32 mouse cellular contexts compared by ENCODE assay signal in the genomic region with DNA sequence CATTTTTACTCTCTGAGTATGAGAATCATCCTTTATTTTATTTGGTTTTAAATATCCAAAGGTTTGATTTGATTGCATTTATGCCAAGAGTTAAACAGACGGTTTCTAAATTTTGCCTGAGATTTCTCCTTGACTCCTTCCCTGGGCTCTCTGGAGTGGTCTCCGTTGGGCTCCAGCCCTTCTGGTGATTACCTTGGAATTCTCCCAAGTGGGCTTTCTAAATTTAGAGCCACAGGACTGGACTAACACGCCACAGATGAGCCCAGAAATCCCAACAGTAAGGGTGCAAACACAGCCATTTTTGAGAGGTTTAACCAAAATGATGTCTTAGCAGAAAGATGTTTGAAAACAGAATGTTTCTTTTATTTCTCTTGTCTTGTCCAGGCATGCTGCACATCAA. TPM values are rescaled to one million over a fixed set of nuclear protein-coding genes. Genes with fewer than 3 reads are reported as not detected.
DNase-seq lines count a peak whose midpoint lies in the region; ATAC-seq and TF ChIP-seq lines count a peak whose summit lies in the region.
"Had no signal": no experiment of that assay in that cellular context is flagged by ENCODE, and none has a peak within 500 bp of the region (broad histone marks: within the 10 kb centered on the region; RNA-seq: fewer than 3 reads in every experiment).

No protein-coding gene starts in this region.

- H3K4me3 ChIP-seq in hindbrain, postnatal 0 days (ENCODE audit: low read length): no peak overlapping the region
- H3K4me3 ChIP-seq in hindbrain, embryonic 11.5 days (ENCODE audit: low read depth, low read length): no peak overlapping the region
- H3K4me3 ChIP-seq in heart, embryonic 14.5 days (ENCODE audit: control insufficient read depth in 1 of 2, insufficient read depth in 1 of 2, low read depth in 1 of 2, low read length in 2 of 2): no peak overlapping the region
- no peak overlapping the region for H3K4me3 ChIP-seq in thymus, adult 2 months (ENCODE audit: control insufficient read depth, insufficient read depth, low read length)
- no peak overlapping the region for H3K4me3 ChIP-seq in neural tube, embryonic 15.5 days (replicated peaks)
- H3K4me3 ChIP-seq: embryonic facial prominence, embryonic 13.5 days; erythroblast, embryonic 14.5 days; gastrocnemius, adult 2 months; kidney, embryonic 15.5 days; limb, embryonic 15.5 days; liver, embryonic 13.5 days; stomach, embryonic 15.5 days had no signal

- H3K9me3 ChIP-seq in hindbrain, postnatal 0 days (ENCODE audit: low read length): no peaks in the 10 kb centered on the region
- H3K9me3 ChIP-seq in hindbrain, embryonic 11.5 days (ENCODE audit: control insufficient read depth, low read length): no peaks in the 10 kb centered on the region
- no peaks in the 10 kb centered on the region for H3K9me3 ChIP-seq in heart, embryonic 14.5 days (ENCODE audit: control insufficient read depth, low read length)
- H3K9me3 ChIP-seq in neural tube, embryonic 15.5 days (replicated peaks): no peaks in the 10 kb centered on the region
- H3K9me3 ChIP-seq: embryonic facial prominence, embryonic 13.5 days; kidney, embryonic 15.5 days; limb, embryonic 15.5 days; liver, embryonic 13.5 days; stomach, embryonic 15.5 days had no signal

- no peak for TF ChIP-seq CTCF in hindbrain, postnatal 0 days (IDR thresholded peaks at IDR 0.05; ENCODE audit: low read depth)
- TF ChIP-seq CTCF in thymus, adult 2 months (IDR thresholded peaks at IDR 0.05; ENCODE audit: borderline replicate concordance, control insufficient read depth, extremely low read depth, insufficient read depth, low read length, poor library complexity): no peak

- no peaks in the 10 kb centered on the region for H3K27me3 ChIP-seq in hindbrain, postnatal 0 days (ENCODE audit: insufficient read depth, low read length)
- no peaks in the 10 kb centered on the region for H3K27me3 ChIP-seq in hindbrain, embryonic 11.5 days (ENCODE audit: control insufficient read depth, insufficient read depth, low read length)
- H3K27me3 ChIP-seq in heart, embryonic 14.5 days (ENCODE audit: control insufficient read depth, insufficient read depth, low read length): no peaks in the 10 kb centered on the region
- H3K27me3 ChIP-seq in thymus, adult 2 months (ENCODE audit: control insufficient read depth, insufficient read depth, low read length): no peaks in the 10 kb centered on the region
- no peaks in the 10 kb centered on the region for H3K27me3 ChIP-seq in neural tube, embryonic 15.5 days (replicated peaks)
- H3K27me3 ChIP-seq: embryonic facial prominence, embryonic 13.5 days; kidney, embryonic 15.5 days; limb, embryonic 15.5 days; liver, embryonic 13.5 days; stomach, embryonic 15.5 days had no signal

- no peak for ATAC-seq in hindbrain, postnatal 0 days
- no peak for ATAC-seq in hindbrain, embryonic 11.5 days (ENCODE audit: low FRiP score)
- no peak for ATAC-seq in heart, embryonic 14.5 days (ENCODE audit: insufficient number of reproducible peaks, insufficient read depth, low FRiP score, low read depth)
- ATAC-seq in neural tube, embryonic 15.5 days (ENCODE audit: low FRiP score): no peak
- ATAC-seq: forebrain, embryonic 16.5 days; inflammation-experienced regulatory T-cells, adult 6 months had no signal

- WGBS in hindbrain, postnatal 0 days: 50% methylated on average over 3 of the region's 3 CpGs
- WGBS in hindbrain, embryonic 11.5 days: 84% methylated on average over 3 of the region's 3 CpGs
- WGBS in heart, embryonic 14.5 days: 16% methylated on average over 3 of the region's 3 CpGs
- 85% methylated on average over 3 of the region's 3 CpGs for WGBS in thymus, adult 2 months
- WGBS in neural tube, embryonic 15.5 days: 75% methylated on average over 3 of the region's 3 CpGs

- DNase-seq in cerebellum, postnatal 14 days: peak; percentile 30 to 76
- DNase-seq in cerebellum, adult 11-12 months: no peak
- DNase-seq in hindbrain, postnatal 0 days (ENCODE audit: low spot score): peak; percentile 6
- DNase-seq in hindbrain, embryonic 11.5 days (ENCODE audit: low spot score): no peak
- DNase-seq in heart, postnatal 4 days: peak; percentile 16
- no peak for DNase-seq in thymus, adult 2 months
- DNase-seq: adrenal gland, adult 8-10 months; cerebellum, postnatal 36 days; embryo, embryonic 11 days; gastrocnemius, adult 2 months; gastrocnemius, postnatal 36 days; kidney, adult 11 months; kidney, postnatal 25 days; left cerebral cortex, postnatal 4 days; liver, embryonic 13.5 days; lung, adult 2 months; lung, postnatal 14 days; midbrain, embryonic 14.5 days; retina, postnatal 1 day; right cerebral cortex, postnatal 14 days; thymus, postnatal 14 days had no signal

- H3K4me2 ChIP-seq in hindbrain, postnatal 0 days (ENCODE audit: low read depth, low read length): no peak overlapping the region
- H3K4me2 ChIP-seq in hindbrain, embryonic 11.5 days (replicated peaks; ENCODE audit: low read depth, low read length): no peak overlapping the region
- peak overlapping the region; percentile 3; the same call in 1 of the 2 replicates for H3K4me2 ChIP-seq in heart, embryonic 14.5 days (ENCODE audit: low read length)
- no peak overlapping the region for H3K4me2 ChIP-seq in neural tube, embryonic 15.5 days
- H3K4me2 ChIP-seq: embryonic facial prominence, embryonic 13.5 days; hindbrain, embryonic 14.5 days; kidney, embryonic 15.5 days; limb, embryonic 15.5 days; liver, embryonic 13.5 days; stomach, embryonic 15.5 days had no signal

- no peak overlapping the region for H3K9ac ChIP-seq in hindbrain, postnatal 0 days (replicated peaks; ENCODE audit: low read length)
- H3K9ac ChIP-seq in hindbrain, embryonic 11.5 days (ENCODE audit: low read depth, low read length): no peak overlapping the region
- no peak overlapping the region for H3K9ac ChIP-seq in heart, embryonic 14.5 days (ENCODE audit: low read length)
- no peak overlapping the region for H3K9ac ChIP-seq in neural tube, embryonic 15.5 days (replicated peaks)
- H3K9ac ChIP-seq: embryonic facial prominence, embryonic 13.5 days; hindbrain, embryonic 14.5 days; kidney, embryonic 15.5 days; limb, embryonic 15.5 days; liver, embryonic 13.5 days; stomach, embryonic 15.5 days had no signal

- no peak for TF ChIP-seq POLR2A in thymus, adult 2 months (IDR thresholded peaks at IDR 0.05; ENCODE audit: control insufficient read depth, extremely low read depth, insufficient read depth, low read length, poor library complexity)

- no peak overlapping the region for H3K27ac ChIP-seq in hindbrain, postnatal 0 days
- H3K27ac ChIP-seq in hindbrain, embryonic 11.5 days (ENCODE audit: low read depth, low read length): no peak overlapping the region
- H3K27ac ChIP-seq in heart, embryonic 14.5 days (replicated peaks in 1 of 2; ENCODE audit: control insufficient read depth in 1 of 2, insufficient read depth in 1 of 2, low read depth in 2 of 2, low read length in 2 of 2): peak overlapping the region; percentile 32 to 46; a peak in 2 of 4 replicates
- no peak overlapping the region for H3K27ac ChIP-seq in thymus, adult 2 months (ENCODE audit: control insufficient read depth, insufficient read depth, low read length)
- H3K27ac ChIP-seq in neural tube, embryonic 15.5 days (replicated peaks): no peak overlapping the region
- H3K27ac ChIP-seq: embryonic facial prominence, embryonic 13.5 days; gastrocnemius, adult 2 months; hindbrain, embryonic 14.5 days; kidney, embryonic 15.5 days; limb, embryonic 15.5 days; liver, embryonic 13.5 days; stomach, embryonic 15.5 days had no signal

- no peaks in the 10 kb centered on the region for H3K36me3 ChIP-seq in hindbrain, postnatal 0 days (ENCODE audit: insufficient read depth, low read length)
- H3K36me3 ChIP-seq in hindbrain, embryonic 11.5 days (ENCODE audit: control insufficient read depth, insufficient read depth, low read length): no peaks in the 10 kb centered on the region
- no peaks in the 10 kb centered on the region for H3K36me3 ChIP-seq in heart, embryonic 14.5 days (ENCODE audit: control insufficient read depth, insufficient read depth, low read length)
- H3K36me3 ChIP-seq in thymus, adult 2 months (ENCODE audit: control insufficient read depth, insufficient read depth, low read length): no peaks in the 10 kb centered on the region
- no peaks in the 10 kb centered on the region for H3K36me3 ChIP-seq in neural tube, embryonic 15.5 days
- H3K36me3 ChIP-seq: embryonic facial prominence, embryonic 13.5 days; G1E; kidney, embryonic 15.5 days; limb, embryonic 15.5 days; liver, embryonic 13.5 days; stomach, embryonic 15.5 days had no signal

- H3K4me1 ChIP-seq in hindbrain, postnatal 0 days (ENCODE audit: insufficient read depth, low read length): no peaks in the 10 kb centered on the region
- no peaks in the 10 kb centered on the region for H3K4me1 ChIP-seq in hindbrain, embryonic 11.5 days (replicated peaks; ENCODE audit: control insufficient read depth, insufficient read depth, low read length)
- peaks cover 5 to 21% of the 10 kb centered on the region in 2 experiments for H3K4me1 ChIP-seq in heart, embryonic 14.5 days (ENCODE audit: control insufficient read depth in 2 of 2, insufficient read depth in 2 of 2, low read length in 2 of 2)
- no peaks in the 10 kb centered on the region for H3K4me1 ChIP-seq in thymus, adult 2 months (replicated peaks; ENCODE audit: control insufficient read depth, insufficient read depth, low read length)
- no peaks in the 10 kb centered on the region for H3K4me1 ChIP-seq in neural tube, embryonic 15.5 days
- H3K4me1 ChIP-seq: liver, embryonic 13.5 days; stomach, embryonic 15.5 days had no signal

RNA-seq across cellular contexts. Expression of a gene that starts 47.0 kb away (rescaled TPM):
- total RNA-seq in hindbrain, postnatal 0 days (2014; rRNA removed): 1.2 and 1.9 TPM in 2 replicates
- polyA plus RNA-seq in hindbrain, postnatal 0 days (2015; fragmentation: Nextera tagmentation; extraction: Ambion mirVana): 13.3 and 16.0 TPM in 2 replicates
- polyA plus RNA-seq in hindbrain, embryonic 11.5 days (2014; fragmentation: Nextera tagmentation; extraction: Ambion mirVana): 28.9 and 30.9 TPM in 2 replicates
- polyA plus RNA-seq in heart, embryonic 14.5 days (2014; fragmentation: Nextera tagmentation; extraction: Ambion mirVana): 48.7 and 51.5 TPM in 2 replicates
- total RNA-seq in heart, postnatal 4 days (2021): 10 to 100 TPM; 17.4 to 18.9 TPM
- 0.20 and 0.35 TPM in 2 replicates for polyA plus RNA-seq in thymus, adult 2 months (2012; rRNA removed)
- 8.7 and 11.5 TPM in 2 replicates for polyA plus RNA-seq in neural tube, embryonic 15.5 days (2015; fragmentation: Nextera tagmentation; extraction: Ambion mirVana)
- total RNA-seq: G1E had no signal
- polyA plus RNA-seq: erythroblast, embryonic 14.5 days; G1E had no signal

RNA-seq across cellular contexts. Expression of a gene that starts 47.2 kb away (rescaled TPM):
- 41.8 and 45.1 TPM in 2 replicates for total RNA-seq in hindbrain, postnatal 0 days (2014; rRNA removed)
- 70.6 and 71.4 TPM in 2 replicates for polyA plus RNA-seq in hindbrain, postnatal 0 days (2015; fragmentation: Nextera tagmentation; extraction: Ambion mirVana)
- 36.8 and 43.2 TPM in 2 replicates for polyA plus RNA-seq in hindbrain, embryonic 11.5 days (2014; fragmentation: Nextera tagmentation; extraction: Ambion mirVana)
- polyA plus RNA-seq in heart, embryonic 14.5 days (2014; fragmentation: Nextera tagmentation; extraction: Ambion mirVana): 14.2 and 15.7 TPM in 2 replicates
- 1 to 10 TPM; 2.5 to 3.2 TPM for total RNA-seq in heart, postnatal 4 days (2021)
- polyA plus RNA-seq in thymus, adult 2 months (2012; rRNA removed): 8.7 and 9.7 TPM in 2 replicates
- 87.0 and 107 TPM in 2 replicates for polyA plus RNA-seq in neural tube, embryonic 15.5 days (2015; fragmentation: Nextera tagmentation; extraction: Ambion mirVana)
- polyA plus RNA-seq: erythroblast, embryonic 14.5 days; G1E had no signal

Comparison
In these comparisons a context has a peak if more than half of its experiments do, and no peak if none do; other contexts are left out.
1. DNase-seq: peak in cerebellum, postnatal 14 days (2 of 2), hindbrain, postnatal 0 days (single experiment) and heart, postnatal 4 days (single experiment); none in cerebellum, adult 11-12 months (single experiment), hindbrain, embryonic 11.5 days (single experiment) and thymus, adult 2 months (single experiment).
2. H3K27ac ChIP-seq: peak in heart, embryonic 14.5 days (2 of 2); none in hindbrain, postnatal 0 days (single experiment), hindbrain, embryonic 11.5 days (single experiment), thymus, adult 2 months (single experiment) and neural tube, embryonic 15.5 days (single experiment).